Mouse (Mus musculus): ENCODE data around the gene Atp13a2. TPM values are rescaled to one million over a fixed set of nuclear protein-coding genes. Genes with fewer than 3 reads are reported as not detected.
A peak's percentile ranks its signal among the peaks of the same experiment; 100 is the strongest.

The Atp13a2 gene
- polyA plus RNA-seq, 1 experiment from 2014 or later: 41.7 TPM

DNA sequence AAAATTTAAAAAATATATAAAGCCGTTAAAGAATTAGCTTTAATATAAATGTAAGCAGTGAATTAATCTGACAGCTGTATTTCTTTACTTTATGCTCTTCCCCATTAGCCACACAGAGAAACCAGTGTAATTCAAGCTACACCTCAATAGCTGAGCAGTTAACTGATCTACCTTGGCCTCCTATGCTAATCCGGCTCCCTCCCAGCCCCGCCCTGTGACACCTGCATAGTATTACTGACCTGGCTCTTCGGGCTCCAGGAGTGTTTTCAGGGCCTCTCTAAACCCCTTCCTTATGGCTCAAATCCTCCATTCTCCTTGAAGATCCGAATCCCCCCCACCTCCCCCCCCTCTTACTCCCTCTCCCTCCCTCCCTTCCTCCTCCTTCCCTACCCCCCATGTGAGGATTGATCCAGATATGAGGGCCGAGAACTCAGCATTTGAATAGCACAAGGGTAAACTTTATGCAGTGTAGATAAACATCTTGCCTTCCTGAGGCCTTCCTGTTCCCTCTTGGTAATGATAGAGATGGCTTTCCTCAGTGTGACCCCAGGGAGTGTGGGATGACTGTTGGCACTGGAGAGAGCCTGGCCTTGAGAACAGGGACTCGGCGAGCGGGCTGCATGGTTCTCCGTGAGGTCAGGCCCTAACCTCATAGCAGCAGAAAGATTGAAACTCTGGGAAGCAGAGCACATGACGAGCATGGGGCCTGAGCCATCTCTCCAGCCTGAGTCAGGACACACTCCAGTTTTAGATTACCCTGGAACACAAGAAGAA lies 19.1 kb upstream of the Atp13a2 start:
- Histone ChIP-seq H3K4me2 (ENCODE audit: low read depth, low read length) (no peak overlapping the region), H3K36me3 (ENCODE audit: control insufficient read depth, insufficient read depth, low read length) (peaks cover 27% of the 10 kb centered on the region), H3K4me3 (replicated peaks; ENCODE audit: low read length) (no peak overlapping the region), H3K9ac (ENCODE audit: low read length) (no peak overlapping the region), H3K27me3 (ENCODE audit: control insufficient read depth, insufficient read depth, low read length) (no peaks in the 10 kb centered on the region), H3K9me3 (replicated peaks; ENCODE audit: control insufficient read depth, low read length) (no peaks in the 10 kb centered on the region), H3K27ac (ENCODE audit: low read length) (no peak overlapping the region), H3K4me1 (ENCODE audit: control insufficient read depth, insufficient read depth, low read length) (peaks cover 15% of the 10 kb centered on the region)
- ATAC-seq (ENCODE audit: insufficient read depth, low FRiP score): no peak
- WGBS: 74% methylated on average over 11 of the region's 11 CpGs

- ATAC-seq (ENCODE audit: insufficient read depth, low FRiP score): peak; percentile 19; the same call in 1 of the 2 replicates
- H3K4me3 ChIP-seq (replicated peaks; ENCODE audit: low read length): no peak overlapping the region
- H3K9ac ChIP-seq (ENCODE audit: low read length): no peak overlapping the region
- H3K4me2 ChIP-seq (ENCODE audit: low read depth, low read length): no peak overlapping the region
- H3K4me1 ChIP-seq (ENCODE audit: control insufficient read depth, insufficient read depth, low read length): no peaks in the 10 kb centered on the region
- peak overlapping the region; percentile 42; the same call in 1 of the 2 replicates for H3K27ac ChIP-seq (ENCODE audit: low read length)
- peaks cover 43% of the 10 kb centered on the region for H3K36me3 ChIP-seq (ENCODE audit: control insufficient read depth, insufficient read depth, low read length)
- no peaks in the 10 kb centered on the region for H3K27me3 ChIP-seq (ENCODE audit: control insufficient read depth, insufficient read depth, low read length)
- H3K9me3 ChIP-seq (replicated peaks; ENCODE audit: control insufficient read depth, low read length): no peaks in the 10 kb centered on the region
- WGBS: 70% methylated on average over 13 of the region's 13 CpGs
These were observed 15.0 kb upstream of the Atp13a2 start for GRCm38 (mm10) chr4:140971691-140972090.

DNA sequence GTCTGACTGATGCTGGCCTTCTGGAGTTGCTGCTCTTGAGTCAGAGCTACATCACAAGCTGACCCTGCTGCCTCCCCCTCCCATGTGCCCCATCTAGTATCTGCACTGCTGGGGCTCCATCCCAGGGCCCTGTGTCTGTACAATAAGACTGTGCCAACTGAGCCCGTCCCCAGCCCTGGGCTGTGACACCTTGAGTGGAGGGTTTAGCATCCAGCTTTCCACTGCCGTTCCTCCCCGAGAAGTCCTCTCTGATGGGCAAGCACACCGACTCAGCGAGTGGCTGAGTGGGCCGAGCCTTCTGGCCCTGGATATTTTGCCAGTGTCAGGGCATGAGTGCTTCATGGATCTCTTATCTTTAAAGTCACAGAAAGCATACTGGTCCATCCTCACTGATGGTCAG lies 12.3 kb upstream of the Atp13a2 start:
- Histone ChIP-seq H3K36me3 (ENCODE audit: control insufficient read depth, insufficient read depth, low read length) (peaks cover 39% of the 10 kb centered on the region), H3K9ac (ENCODE audit: low read length) (no peak overlapping the region), H3K27ac (ENCODE audit: low read length) (no peak overlapping the region), H3K9me3 (replicated peaks; ENCODE audit: control insufficient read depth, low read length) (no peaks in the 10 kb centered on the region), H3K4me3 (replicated peaks; ENCODE audit: low read length) (no peak overlapping the region), H3K4me2 (ENCODE audit: low read depth, low read length) (no peak overlapping the region), H3K4me1 (ENCODE audit: control insufficient read depth, insufficient read depth, low read length) (0 out of 2 replicates have a peak, but pooled peaks cover 4% of the 10 kb centered on the region), H3K27me3 (ENCODE audit: control insufficient read depth, insufficient read depth, low read length) (no peaks in the 10 kb centered on the region)
- no peak for ATAC-seq (ENCODE audit: insufficient read depth, low FRiP score)
- WGBS: 95% methylated on average over 6 of the region's 6 CpGs

GRCm38 (mm10) chr4:140975356-140975755 lies 11.3 kb upstream of the Atp13a2 start:
- Histone ChIP-seq H3K4me1 (ENCODE audit: control insufficient read depth, insufficient read depth, low read length) (0 out of 2 replicates have a peak, but pooled peaks cover 4% of the 10 kb centered on the region), H3K4me2 (ENCODE audit: low read depth, low read length) (no peak overlapping the region), H3K9me3 (replicated peaks; ENCODE audit: control insufficient read depth, low read length) (no peaks in the 10 kb centered on the region), H3K36me3 (ENCODE audit: control insufficient read depth, insufficient read depth, low read length) (peaks cover 41% of the 10 kb centered on the region), H3K9ac (ENCODE audit: low read length) (no peak overlapping the region), H3K27me3 (ENCODE audit: control insufficient read depth, insufficient read depth, low read length) (no peaks in the 10 kb centered on the region), H3K27ac (ENCODE audit: low read length) (no peak overlapping the region), H3K4me3 (replicated peaks; ENCODE audit: low read length) (no peak overlapping the region)
- no peak for ATAC-seq (ENCODE audit: insufficient read depth, low FRiP score)
- 89% methylated on average over 7 of the region's 7 CpGs for WGBS

DNA sequence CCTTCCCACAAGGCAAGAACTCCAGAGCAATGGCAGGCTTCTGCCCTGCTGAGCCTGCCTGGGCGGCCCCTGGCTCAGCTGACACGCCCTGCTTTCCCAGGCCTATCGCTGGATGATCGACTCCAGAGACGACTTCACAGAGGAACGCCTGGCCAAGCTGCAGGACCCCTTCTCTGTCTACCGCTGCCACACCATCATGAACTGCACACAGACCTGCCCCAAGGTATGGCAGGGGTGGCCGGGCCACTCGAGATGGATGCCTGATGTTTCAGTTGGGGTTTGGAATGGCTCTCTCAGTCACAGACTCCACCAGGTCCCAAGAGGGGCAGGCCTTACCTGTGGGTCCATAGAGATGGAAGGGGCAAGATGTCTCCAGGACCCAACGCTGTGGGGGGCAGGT lies 9.4 kb upstream of the Atp13a2 start:
- peaks cover 31% of the 10 kb centered on the region; the same call in 1 of the 2 replicates for H3K36me3 ChIP-seq (ENCODE audit: control insufficient read depth, insufficient read depth, low read length)
- H3K4me2 ChIP-seq (ENCODE audit: low read depth, low read length): 0 out of 2 replicates have a peak overlapping the region, but pooled peaks have one; percentile 10
- H3K27ac ChIP-seq (ENCODE audit: low read length): peak overlapping the region; percentile 79
- WGBS: 74% methylated on average over 10 of the region's 10 CpGs
- ATAC-seq (ENCODE audit: insufficient read depth, low FRiP score): 0 out of 2 replicates have a peak, but pooled peaks have one; percentile 23
- H3K27me3 ChIP-seq (ENCODE audit: control insufficient read depth, insufficient read depth, low read length): no peaks in the 10 kb centered on the region
- 0 out of 2 replicates have a peak, but pooled peaks cover 4% of the 10 kb centered on the region for H3K4me1 ChIP-seq (ENCODE audit: control insufficient read depth, insufficient read depth, low read length)
- H3K4me3 ChIP-seq (replicated peaks; ENCODE audit: low read length): no peak overlapping the region
- peak overlapping the region; percentile 37 for H3K9ac ChIP-seq (ENCODE audit: low read length)
- H3K9me3 ChIP-seq (replicated peaks; ENCODE audit: control insufficient read depth, low read length): 0 out of 2 replicates have a peak, but pooled peaks cover 3% of the 10 kb centered on the region

DNA sequence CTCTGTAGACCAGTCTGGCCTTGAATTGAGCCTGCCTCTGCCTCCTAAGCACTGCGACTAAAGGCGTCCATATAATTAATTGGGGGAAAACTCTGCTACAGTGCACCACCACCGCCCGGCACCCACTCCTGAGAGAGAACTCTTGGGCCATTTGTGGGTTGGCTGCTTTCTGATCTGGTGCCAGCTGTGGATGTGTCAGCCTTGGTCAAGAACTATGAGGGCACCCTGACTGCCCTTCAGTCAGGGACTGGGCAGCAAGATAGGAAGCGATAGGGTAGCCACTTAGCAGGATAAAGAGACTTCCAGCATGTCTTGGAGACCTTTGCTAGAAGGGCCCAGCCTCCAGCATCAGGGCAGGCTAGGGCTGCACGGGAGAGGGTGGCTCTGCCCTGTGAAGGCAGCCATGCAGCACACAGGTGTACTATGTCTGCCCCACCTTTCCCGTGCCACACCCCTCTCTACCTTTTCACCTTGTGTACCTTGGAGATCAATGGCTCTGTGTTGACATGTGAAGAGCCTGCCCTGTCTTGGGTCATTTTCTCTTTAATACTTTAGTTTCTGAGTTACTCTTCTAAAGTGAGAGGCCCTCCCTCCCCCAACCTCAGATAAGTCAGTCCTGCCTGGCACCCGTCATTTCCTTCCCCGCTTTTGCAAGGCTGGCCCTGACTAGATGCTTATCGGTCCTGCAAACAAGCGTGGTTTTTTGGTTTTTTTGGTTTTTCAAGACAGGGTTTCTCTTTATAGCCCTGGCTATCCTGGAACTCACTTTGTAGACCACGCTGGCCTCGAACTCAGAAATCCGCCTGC lies 8.6 kb upstream of the Atp13a2 start:
- Histone ChIP-seq H3K4me3 (replicated peaks; ENCODE audit: low read length) (no peak overlapping the region), H3K27ac (ENCODE audit: low read length) (peak overlapping the region; percentile 79), H3K4me2 (ENCODE audit: low read depth, low read length) (no peak overlapping the region), H3K9me3 (replicated peaks; ENCODE audit: control insufficient read depth, low read length) (0 out of 2 replicates have a peak, but pooled peaks cover 3% of the 10 kb centered on the region), H3K27me3 (ENCODE audit: control insufficient read depth, insufficient read depth, low read length) (no peaks in the 10 kb centered on the region), H3K9ac (ENCODE audit: low read length) (0 out of 2 replicates have a peak overlapping the region, but pooled peaks have one; percentile 5), H3K36me3 (ENCODE audit: control insufficient read depth, insufficient read depth, low read length) (peaks cover 25% of the 10 kb centered on the region; the same call in 1 of the 2 replicates), H3K4me1 (ENCODE audit: control insufficient read depth, insufficient read depth, low read length) (peaks cover 8% of the 10 kb centered on the region)
- ATAC-seq (ENCODE audit: insufficient read depth, low FRiP score): peak; percentile 63
- WGBS: 75% methylated on average over 14 of the region's 14 CpGs

DNA sequence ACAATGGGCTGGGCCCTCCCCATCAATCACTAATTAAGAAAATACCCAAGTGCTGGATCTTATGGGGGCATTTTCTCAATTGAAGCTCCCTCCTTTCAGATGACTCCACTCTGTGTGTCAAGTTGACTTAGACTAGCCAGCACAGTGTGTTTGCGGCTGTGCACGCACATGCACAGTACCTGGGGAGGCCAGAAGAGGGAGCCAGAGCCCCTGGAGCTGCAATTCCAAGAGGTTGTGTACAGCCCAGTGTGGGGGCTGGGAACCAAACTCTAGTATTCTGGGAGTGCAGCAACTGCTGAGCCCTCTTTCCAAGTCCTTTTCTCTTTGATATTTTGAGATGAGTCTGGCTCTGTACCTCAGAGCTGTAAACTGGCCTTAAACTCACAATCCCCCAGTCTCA lies 5.1 kb upstream of the Atp13a2 start:
- H3K4me1 ChIP-seq (ENCODE audit: control insufficient read depth, insufficient read depth, low read length): peaks cover 19% of the 10 kb centered on the region
- no peak for ATAC-seq (ENCODE audit: insufficient read depth, low FRiP score)
- no peak overlapping the region for H3K4me2 ChIP-seq (ENCODE audit: low read depth, low read length)
- H3K27me3 ChIP-seq (ENCODE audit: control insufficient read depth, insufficient read depth, low read length): no peaks in the 10 kb centered on the region
- no peak overlapping the region for H3K9ac ChIP-seq (ENCODE audit: low read length)
- H3K27ac ChIP-seq (ENCODE audit: low read length): no peak overlapping the region
- 80% methylated on average over 2 of the region's 2 CpGs for WGBS
- no peak overlapping the region for H3K4me3 ChIP-seq (replicated peaks; ENCODE audit: low read length)
- 0 out of 2 replicates have a peak, but pooled peaks cover 3% of the 10 kb centered on the region for H3K9me3 ChIP-seq (replicated peaks; ENCODE audit: control insufficient read depth, low read length)
- H3K36me3 ChIP-seq (ENCODE audit: control insufficient read depth, insufficient read depth, low read length): peaks cover 8% of the 10 kb centered on the region; the same call in 1 of the 2 replicates

GRCm38 (mm10) chr4:140982808-140983207 lies 3.9 kb upstream of the Atp13a2 start:
- Histone ChIP-seq H3K36me3 (ENCODE audit: control insufficient read depth, insufficient read depth, low read length) (peaks cover 8% of the 10 kb centered on the region; the same call in 1 of the 2 replicates), H3K9ac (ENCODE audit: low read length) (peak overlapping the region; percentile 50; the same call in 1 of the 2 replicates), H3K4me1 (ENCODE audit: control insufficient read depth, insufficient read depth, low read length) (peaks cover 21% of the 10 kb centered on the region), H3K27me3 (ENCODE audit: control insufficient read depth, insufficient read depth, low read length) (no peaks in the 10 kb centered on the region), H3K4me3 (replicated peaks; ENCODE audit: low read length) (no peak overlapping the region), H3K27ac (ENCODE audit: low read length) (peak overlapping the region; percentile 92), H3K9me3 (replicated peaks; ENCODE audit: control insufficient read depth, low read length) (0 out of 2 replicates have a peak, but pooled peaks cover 3% of the 10 kb centered on the region), H3K4me2 (ENCODE audit: low read depth, low read length) (0 out of 2 replicates have a peak overlapping the region, but pooled peaks have one; percentile 12)
- ATAC-seq (ENCODE audit: insufficient read depth, low FRiP score): no peak
- WGBS: 34% methylated on average over 4 of the region's 4 CpGs
